In the genomic region with DNA sequence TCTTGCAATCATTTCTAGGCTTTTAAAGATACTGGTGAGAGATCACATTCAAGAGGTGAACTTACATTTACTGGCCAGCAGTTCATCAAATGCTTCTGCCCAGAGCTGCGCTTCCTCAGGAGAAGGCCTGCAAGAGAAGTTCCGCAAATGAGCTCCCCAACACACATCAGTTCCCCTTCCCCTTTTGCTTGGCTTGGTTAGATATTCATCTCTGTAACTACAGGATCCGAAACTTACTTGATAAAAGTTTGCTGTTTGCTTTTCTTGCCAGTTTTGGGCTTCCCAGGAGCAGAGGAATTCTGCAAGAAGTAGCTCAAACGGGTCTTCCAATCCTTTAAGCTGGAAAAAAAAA, we compare ENCODE assay signal across 8 mouse cellular contexts. TPM values are rescaled to one million over a fixed set of nuclear protein-coding genes. Genes with fewer than 3 reads are reported as not detected.
A peak's percentile ranks its signal among the peaks of the same experiment; 100 is the strongest.
DNase-seq lines count a peak whose midpoint lies in the region; ATAC-seq lines count a peak whose summit lies in the region.

No protein-coding gene starts in this region.

- H3K4me1 ChIP-seq in heart, embryonic 10.5 days: 0 out of 2 replicates have a peak, but pooled peaks cover 7% of the 10 kb centered on the region
- H3K4me1 ChIP-seq in embryonic facial prominence, embryonic 11.5 days (ENCODE audit: control insufficient read depth, insufficient read depth, low read length): no peaks in the 10 kb centered on the region; the same call in 1 of the 2 replicates
- H3K4me1 ChIP-seq in hindbrain, embryonic 16.5 days (ENCODE audit: control insufficient read depth, insufficient read depth, low read depth, low read length): peaks cover 14% of the 10 kb centered on the region

- 68% methylated on average over 4 of the region's 4 CpGs for WGBS in heart, embryonic 10.5 days
- WGBS in embryonic facial prominence, embryonic 11.5 days: 60% methylated on average over 4 of the region's 4 CpGs
- 57% methylated on average over 4 of the region's 4 CpGs for WGBS in hindbrain, embryonic 16.5 days

- H3K9ac ChIP-seq in embryonic facial prominence, embryonic 11.5 days (replicated peaks; ENCODE audit: low read length): no peak overlapping the region; the same call in 1 of the 2 replicates
- H3K9ac ChIP-seq in hindbrain, embryonic 16.5 days (ENCODE audit: low read depth, low read length): peak overlapping the region; percentile 83

- H3K36me3 ChIP-seq in heart, embryonic 10.5 days: peaks cover 6% of the 10 kb centered on the region; the same call in 1 of the 2 replicates
- no peaks in the 10 kb centered on the region for H3K36me3 ChIP-seq in embryonic facial prominence, embryonic 11.5 days (replicated peaks; ENCODE audit: control insufficient read depth, insufficient read depth, low read depth, low read length)
- peaks cover 6% of the 10 kb centered on the region for H3K36me3 ChIP-seq in hindbrain, embryonic 16.5 days (ENCODE audit: control insufficient read depth, insufficient read depth, low read length)

- no peak for ATAC-seq in embryonic facial prominence, embryonic 11.5 days (replicated peaks; ENCODE audit: insufficient number of reproducible peaks, low FRiP score, low TSS enrichment, low read depth)
- no peak for ATAC-seq in hindbrain, embryonic 16.5 days
- ATAC-seq in megakaryocyte progenitor cell, adult 5-6 weeks (replicated peaks; ENCODE audit: poor library complexity): peak; percentile 26

- no peak for DNase-seq in heart, embryonic 10.5 days (ENCODE audit: low spot score)
- no peak for DNase-seq in heart, postnatal 14 days
- no peak for DNase-seq in embryonic facial prominence, embryonic 11.5 days (ENCODE audit: low spot score)
- no peak for DNase-seq in cerebellum, postnatal 36 days
- DNase-seq in retina, embryonic 14.5 days (ENCODE audit: low spot score): no peak
- DNase-seq in kidney, postnatal 14 days: no peak

- H3K4me3 ChIP-seq in heart, embryonic 10.5 days: peak overlapping the region; percentile 70; the same call in 1 of the 2 replicates
- H3K4me3 ChIP-seq in embryonic facial prominence, embryonic 11.5 days (ENCODE audit: low read depth, low read length): peak overlapping the region; percentile 62; the same call in 1 of the 2 replicates
- H3K4me3 ChIP-seq in hindbrain, embryonic 16.5 days (ENCODE audit: low read length): peak overlapping the region; percentile 78

- H3K9me3 ChIP-seq in heart, embryonic 10.5 days: no peaks in the 10 kb centered on the region
- H3K9me3 ChIP-seq in embryonic facial prominence, embryonic 11.5 days (replicated peaks; ENCODE audit: control insufficient read depth, low read length): no peaks in the 10 kb centered on the region
- H3K9me3 ChIP-seq in hindbrain, embryonic 16.5 days (ENCODE audit: control insufficient read depth, low read length): no peaks in the 10 kb centered on the region

- H3K27me3 ChIP-seq in heart, embryonic 10.5 days (ENCODE audit: insufficient read depth, poor library complexity, severe bottlenecking): no peaks in the 10 kb centered on the region
- no peaks in the 10 kb centered on the region for H3K27me3 ChIP-seq in embryonic facial prominence, embryonic 11.5 days (ENCODE audit: control insufficient read depth, insufficient read depth, low read length)
- no peaks in the 10 kb centered on the region for H3K27me3 ChIP-seq in hindbrain, embryonic 16.5 days (replicated peaks; ENCODE audit: control insufficient read depth, insufficient read depth, low read length)

- peak overlapping the region; percentile 76 for H3K4me2 ChIP-seq in embryonic facial prominence, embryonic 11.5 days (ENCODE audit: low read depth, low read length)
- H3K4me2 ChIP-seq in hindbrain, embryonic 16.5 days (ENCODE audit: low read length): peak overlapping the region; percentile 56

- intact Hi-C loops in heart, postnatal 14 days (cut with DNase I): loop anchor here (10.0 kb wide), 1 partner anchor 202 kb away; no protein-coding TSS in a partner anchor

- H3K27ac ChIP-seq in heart, embryonic 10.5 days: no peak overlapping the region
- no peak overlapping the region for H3K27ac ChIP-seq in embryonic facial prominence, embryonic 11.5 days (replicated peaks; ENCODE audit: low read depth, low read length)
- H3K27ac ChIP-seq in hindbrain, embryonic 16.5 days (ENCODE audit: low read depth, low read length): no peak overlapping the region; the same call in 1 of the 2 replicates

RNA-seq across cellular contexts. Expression of a gene that starts 1.3 kb away (rescaled TPM):
- polyA plus RNA-seq in heart, embryonic 10.5 days (2016; fragmentation: Nextera tagmentation; extraction: Ambion mirVana): 14.8 and 23.8 TPM in 2 replicates
- 10 to 100 TPM; 57.4 to 59.9 TPM for total RNA-seq in heart, postnatal 14 days (2021)
- polyA plus RNA-seq in embryonic facial prominence, embryonic 11.5 days (2014; fragmentation: Nextera tagmentation; extraction: Ambion mirVana): 67.8 and 86.1 TPM in 2 replicates
- polyA plus RNA-seq in hindbrain, embryonic 16.5 days (2015; fragmentation: Nextera tagmentation; extraction: Ambion mirVana): 96.4 and 98.1 TPM in 2 replicates
- total RNA-seq in megakaryocyte progenitor cell, adult 5-6 weeks (2015): 137 and 196 TPM in 2 replicates
- 73.7 and 95.2 TPM in 2 replicates for total RNA-seq in megakaryocyte progenitor cell, adult 5-6 weeks (2017)
